Mouse (Mus musculus) adipocyte (in vitro differentiated cells): ENCODE measurements around the gene Nrap.
"Not testable (repeated sequence)": the region's sequence is repeated elsewhere in the genome, so short reads cannot be mapped to it uniquely, and the experiment has no call there.

ENCODE experiments used
- DNase-seq: peaks from one replicate; pipeline ENCODE4 v3.0.0-alpha.2; 2016; ENCODE audit warnings: low spot score

The Nrap gene

DNA sequence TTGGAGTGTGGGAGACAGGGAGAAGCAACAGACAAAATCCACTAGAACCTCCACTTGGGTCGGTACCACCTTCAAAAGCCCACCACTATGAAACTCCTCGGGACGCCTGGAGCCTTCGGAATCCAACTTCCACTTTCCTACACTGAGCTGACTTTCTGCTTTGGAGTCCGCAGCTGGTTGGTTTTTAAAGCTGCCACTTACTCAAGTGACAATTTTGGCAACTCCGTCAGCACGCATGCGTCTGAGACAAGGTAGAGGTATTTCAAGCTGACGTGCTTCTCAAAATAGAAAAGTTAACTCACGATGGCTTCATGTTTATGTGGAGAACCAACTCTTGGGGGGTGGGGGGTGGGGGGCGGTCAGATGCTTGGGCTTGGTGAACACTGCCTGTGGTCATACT lies at the start of gene Nrap:
Gene Nrap, minus strand, starts transcription at position 159 of the 400 bp plus-strand sequence.
- DNase-seq, result no peak

DNA sequence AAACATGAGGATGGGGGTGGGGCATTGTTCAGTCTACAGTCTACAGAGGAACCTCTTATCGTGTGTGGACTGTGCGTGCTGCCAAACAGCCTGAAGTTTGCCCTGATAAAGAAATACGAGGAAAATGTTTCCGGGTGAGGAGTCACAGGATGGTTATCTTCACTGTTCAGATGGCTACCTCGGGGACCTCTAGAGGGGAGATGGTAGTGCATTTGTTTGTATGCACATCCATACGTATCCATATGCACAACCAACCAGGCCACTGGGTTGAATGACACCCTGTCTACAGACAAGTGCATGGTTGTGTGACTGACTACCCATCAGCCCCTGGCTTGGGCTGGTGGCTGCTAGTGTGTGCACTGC lies 49.2 kb upstream of the Nrap start:
- no peak for DNase-seq

DNA sequence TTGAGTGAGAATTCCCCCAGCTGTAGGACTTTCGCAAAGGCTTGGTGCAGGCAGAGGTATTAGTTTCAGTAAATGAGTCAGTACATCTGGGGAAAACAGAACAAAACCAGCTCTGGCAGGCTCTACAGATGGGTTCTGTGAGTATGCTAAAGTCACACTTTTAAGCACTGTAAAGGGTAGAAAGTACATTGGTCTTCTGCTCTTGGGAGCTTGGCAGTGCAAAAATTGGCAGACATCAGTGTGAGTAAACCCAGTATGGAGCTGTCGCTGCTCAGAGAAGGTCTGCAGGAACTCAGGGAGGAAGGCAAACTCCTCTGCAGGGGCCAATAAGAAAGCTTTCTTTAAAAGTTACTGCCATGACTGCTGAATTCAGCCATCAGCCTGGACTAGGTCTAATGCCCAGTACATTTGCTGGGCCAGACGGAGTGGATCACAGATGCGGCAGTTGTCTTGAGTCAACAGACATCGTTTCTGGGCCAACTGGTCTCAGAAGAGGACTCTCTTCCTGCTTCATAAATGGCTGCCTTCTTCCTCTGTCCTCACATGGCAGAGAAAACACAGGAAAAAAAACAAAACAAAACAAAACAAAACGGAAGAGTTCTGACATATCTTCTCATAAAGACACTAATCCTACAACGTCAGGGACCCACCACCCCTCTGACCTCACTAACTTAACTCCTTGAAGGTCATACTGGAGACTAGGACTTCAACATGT lies 48.7 kb upstream of the Nrap start:
- peak; percentile 19 for DNase-seq

- DNase-seq, result no peak
Measured at GRCm38 (mm10) chr19:56436380-56436779, 46.5 kb upstream of the Nrap start.

GRCm38 (mm10) chr19:56433581-56433980 lies 43.7 kb upstream of the Nrap start:
- DNase-seq, result no peak

DNA sequence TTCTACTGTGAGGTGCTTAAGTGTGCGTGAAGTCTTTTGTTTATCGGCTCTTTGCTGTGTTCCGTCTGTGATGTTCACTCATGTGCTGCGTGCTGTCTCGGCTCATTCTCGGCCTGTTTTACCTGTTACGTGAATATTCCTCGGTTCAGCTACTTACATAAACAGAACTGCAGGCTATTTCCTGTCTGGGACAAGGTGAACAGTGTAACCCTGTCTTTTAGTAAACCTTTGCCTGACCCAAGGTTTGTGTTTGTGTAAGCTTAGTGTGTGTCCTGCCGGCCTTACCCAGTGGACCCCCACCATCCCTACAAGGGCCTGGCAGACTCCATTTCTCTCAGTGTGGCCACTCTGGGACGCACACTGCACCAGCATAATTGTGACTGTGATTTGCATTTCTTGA lies 42.9 kb upstream of the Nrap start:
- DNase-seq, result no peak

DNA sequence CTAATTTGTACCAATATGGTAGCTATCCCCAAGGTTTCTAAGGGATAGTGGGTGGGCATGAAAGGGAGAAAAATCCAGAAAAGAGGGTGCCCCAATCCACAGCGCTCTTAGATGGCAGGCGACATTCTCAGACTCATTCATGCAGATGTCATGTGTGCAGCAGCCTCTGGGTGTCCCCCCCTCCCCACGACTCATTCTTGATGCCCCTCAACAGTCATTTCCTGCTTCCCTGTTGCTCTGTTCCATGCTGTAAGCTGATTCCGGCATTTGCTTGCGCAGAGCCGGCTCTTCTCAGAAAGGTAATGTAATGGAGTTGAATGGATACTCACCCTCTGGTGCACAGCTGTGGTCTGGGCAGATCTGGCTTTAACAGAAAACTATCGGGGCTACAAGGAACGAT lies 40.5 kb upstream of the Nrap start:
- DNase-seq, result no peak

DNA sequence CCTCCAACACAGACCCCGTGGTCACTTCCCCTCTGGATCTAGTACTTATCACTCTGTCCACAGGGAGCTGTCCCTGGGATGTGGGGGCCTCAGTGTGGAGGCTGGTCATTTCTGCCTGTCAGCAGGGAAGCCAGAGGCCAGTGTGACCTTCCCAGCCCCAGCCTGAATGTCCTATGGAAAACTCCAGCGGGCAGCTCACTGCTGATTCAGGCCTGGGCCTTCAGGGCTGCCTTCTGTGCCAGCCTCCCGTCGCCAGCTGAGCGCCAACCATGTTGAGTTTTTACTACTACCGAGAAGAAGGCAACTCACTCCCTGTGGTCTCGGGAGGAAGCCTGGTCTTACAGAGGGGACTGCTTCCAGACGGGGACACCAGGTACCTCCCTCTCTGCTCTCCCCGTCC lies 35.7 kb upstream of the Nrap start:
- no peak for DNase-seq

- DNase-seq, result no peak
Measured at GRCm38 (mm10) chr19:56424606-56425395, 35.0 kb upstream of the Nrap start.

GRCm38 (mm10) chr19:56423370-56423769 lies 33.5 kb upstream of the Nrap start:
- no peak for DNase-seq

DNA sequence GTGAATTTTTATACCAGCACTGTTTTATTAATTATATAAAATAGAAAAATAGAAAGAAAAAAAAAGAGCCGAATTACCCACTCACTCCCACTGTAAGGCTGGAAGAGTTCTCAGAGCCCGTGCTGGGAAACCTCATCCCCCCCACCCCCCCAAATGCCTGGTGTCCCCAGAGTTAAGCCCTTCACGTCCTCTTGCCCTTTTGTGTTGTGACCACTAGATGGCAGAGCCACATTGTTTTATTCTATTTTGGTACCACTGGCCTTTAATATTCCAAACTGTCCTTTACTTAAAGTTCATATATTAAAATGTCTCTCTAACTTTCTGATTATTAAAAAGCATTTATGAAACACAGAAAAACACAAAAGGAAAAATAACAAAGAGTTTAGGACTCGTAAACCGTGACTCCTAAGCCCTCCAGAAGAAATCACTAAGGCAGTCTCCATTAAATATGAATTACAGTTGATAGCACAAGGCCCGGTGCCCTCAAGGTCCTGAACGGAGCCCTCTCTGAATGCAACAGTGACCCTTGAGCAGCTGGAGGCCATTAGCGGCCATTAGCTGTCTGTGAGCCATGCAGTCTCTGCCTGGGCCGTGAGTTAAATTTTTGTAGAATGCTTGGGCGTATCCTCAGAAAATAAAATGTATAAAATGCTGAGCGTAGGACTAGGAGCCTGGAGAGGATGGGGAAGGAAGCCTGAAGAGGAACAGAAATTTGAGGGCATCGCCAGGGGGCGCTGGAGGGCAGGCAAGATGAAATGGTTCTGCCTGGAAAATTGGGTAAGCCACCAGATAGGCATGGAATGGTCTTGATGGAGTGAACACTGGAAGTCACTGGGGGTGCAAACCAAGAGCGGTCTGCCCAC lies 32.9 kb upstream of the Nrap start:
- DNase-seq, result peak; percentile 89

DNA sequence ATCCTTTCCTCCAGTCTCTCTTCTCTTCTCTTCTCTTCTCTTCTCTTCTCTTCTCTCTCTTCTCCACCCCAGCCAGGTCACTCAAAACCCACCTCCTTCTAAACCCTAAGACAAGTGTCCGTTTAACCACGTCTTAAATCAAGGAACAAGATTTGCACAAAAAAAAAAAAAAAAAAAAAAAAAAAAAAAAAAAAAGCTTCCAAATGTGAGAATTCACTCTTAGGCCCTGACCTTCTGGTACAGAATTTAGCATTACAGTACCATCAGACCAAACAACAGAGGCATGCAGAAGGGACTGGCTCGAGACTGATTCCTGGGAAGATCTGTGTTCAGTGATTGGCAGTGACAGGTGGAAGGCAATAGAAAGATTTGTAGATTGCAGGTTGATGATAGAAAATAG lies 30.5 kb upstream of the Nrap start:
- no peak for DNase-seq

DNA sequence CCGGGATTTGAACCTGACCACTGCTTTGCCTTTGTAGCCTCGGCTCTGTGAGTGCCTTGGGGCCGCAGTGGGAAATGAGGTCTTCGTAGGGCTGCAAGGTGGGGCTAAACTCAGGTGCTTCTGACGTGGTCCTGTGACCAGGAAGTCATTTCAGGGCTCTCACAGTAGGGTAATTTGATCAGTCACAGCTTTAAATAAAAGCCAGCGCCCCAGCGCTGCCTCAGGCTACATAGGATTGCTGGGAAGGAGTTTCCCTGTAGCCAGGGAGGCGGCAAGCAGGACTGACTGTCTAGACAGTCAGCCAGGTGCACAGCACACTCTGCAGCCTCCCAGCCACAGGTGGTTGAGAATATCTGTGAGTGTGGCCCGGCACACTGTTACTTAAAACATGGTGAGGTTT lies 29.6 kb upstream of the Nrap start:
- no peak for DNase-seq

- no peak for DNase-seq
Measured at GRCm38 (mm10) chr19:56418404-56418803, 28.6 kb upstream of the Nrap start.

- not testable (repeated sequence) for DNase-seq
Measured at GRCm38 (mm10) chr19:56409884-56410283, 20.0 kb upstream of the Nrap start.

- no peak for DNase-seq
Measured at GRCm38 (mm10) chr19:56406581-56406980, 16.7 kb upstream of the Nrap start.

DNA sequence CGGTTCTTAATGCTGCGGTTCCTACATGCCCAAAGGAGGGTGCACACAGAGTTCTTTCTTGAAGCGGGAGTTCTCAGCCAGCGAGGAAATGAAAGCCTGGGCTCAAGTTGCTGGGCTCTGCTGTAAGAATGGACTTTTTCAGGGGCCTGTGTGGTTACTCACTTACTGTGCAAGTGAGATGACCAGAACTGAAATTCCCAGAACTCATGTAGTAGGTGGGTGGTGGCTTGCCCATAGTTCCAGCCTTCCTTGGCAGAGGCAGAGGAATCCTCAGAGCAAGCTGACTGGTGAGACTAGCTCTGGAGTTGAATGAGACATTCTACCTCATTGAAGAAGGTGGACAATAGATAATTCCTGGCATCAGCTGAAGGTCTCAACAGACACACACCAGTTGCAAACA lies 16.0 kb upstream of the Nrap start:
- no peak for DNase-seq

- no peak for DNase-seq
Measured at GRCm38 (mm10) chr19:56401864-56402263, 12.0 kb upstream of the Nrap start.

- no peak for DNase-seq
Measured at GRCm38 (mm10) chr19:56400200-56400599, 10.4 kb upstream of the Nrap start.

GRCm38 (mm10) chr19:56398528-56398795 lies 8.6 kb upstream of the Nrap start:
- DNase-seq, result no peak

- no peak for DNase-seq
Measured at GRCm38 (mm10) chr19:56397663-56398527, 8.1 kb upstream of the Nrap start.
